Mouse (Mus musculus): ENCODE measurements around the gene Ralgps2.

Gene Ralgps2

GRCm38 (mm10) chr1:156955926-156956760 is 16.7 kb upstream of the Ralgps2 start:
- no peak for DNase-seq (ENCODE audit: extremely low read depth, insufficient read length, low spot score)

DNA sequence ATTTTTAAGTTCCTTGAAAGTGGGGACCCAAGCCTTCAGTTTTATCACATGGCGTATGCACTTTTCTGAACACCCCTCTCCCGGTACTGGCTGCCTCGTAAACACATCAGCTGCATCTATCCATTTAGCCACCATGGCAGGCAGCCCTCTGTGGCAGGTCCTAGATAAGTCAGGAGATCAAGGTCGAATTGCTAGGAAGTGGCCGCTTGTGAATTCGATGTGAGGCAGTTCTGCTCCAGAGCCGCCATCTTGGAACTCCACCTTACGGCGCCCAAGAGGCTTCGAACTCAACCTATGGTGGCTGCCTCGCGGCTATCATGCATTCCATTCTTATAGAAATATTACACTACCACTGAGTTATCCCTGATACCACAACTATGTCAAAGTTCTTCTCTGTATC is 14.8 kb upstream of the Ralgps2 start:
- DNase-seq (ENCODE audit: extremely low read depth, insufficient read length, low spot score), result no peak

DNA sequence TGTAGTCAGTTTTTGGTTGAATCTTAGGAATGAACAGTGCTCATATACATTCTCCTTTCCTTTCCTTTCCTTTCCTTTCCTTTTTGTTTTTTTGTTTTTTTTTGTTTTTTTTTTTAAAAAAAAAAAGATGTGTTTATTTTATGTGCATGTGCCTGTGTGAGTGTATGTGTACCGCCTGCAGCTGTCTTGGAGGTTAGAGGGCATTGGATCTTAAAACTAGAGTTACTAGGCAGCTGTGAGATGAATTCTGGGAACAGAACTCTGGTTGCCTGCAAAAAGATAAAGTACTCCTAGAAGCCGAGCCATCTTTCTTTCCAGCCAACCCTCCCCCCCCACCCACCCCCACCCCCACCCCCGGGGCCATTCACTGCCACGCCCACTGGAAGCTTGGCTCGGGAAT is 10.9 kb upstream of the Ralgps2 start:
- DNase-seq (ENCODE audit: extremely low read depth, insufficient read length, low spot score), result no peak

- DNase-seq (ENCODE audit: extremely low read depth, insufficient read length, low spot score), result no peak
These were observed 1.2 kb upstream of the Ralgps2 start for GRCm38 (mm10) chr1:156940584-156940983.

GRCm38 (mm10) chr1:156940142-156940522 is 706 bp upstream of the Ralgps2 start:
- DNase-seq (ENCODE audit: extremely low read depth, insufficient read length, low spot score), result no peak

- no peak for DNase-seq (ENCODE audit: extremely low read depth, insufficient read length, low spot score)
These were observed 652 bp downstream of the Ralgps2 start for GRCm38 (mm10) chr1:156938705-156939242.

- no peak for DNase-seq (ENCODE audit: extremely low read depth, insufficient read length, low spot score)
These were observed 2.0 kb downstream of the Ralgps2 start for GRCm38 (mm10) chr1:156937436-156937835.

GRCm38 (mm10) chr1:156933712-156934111 is 5.7 kb downstream of the Ralgps2 start:
- no peak for DNase-seq (ENCODE audit: extremely low read depth, insufficient read length, low spot score)

DNA sequence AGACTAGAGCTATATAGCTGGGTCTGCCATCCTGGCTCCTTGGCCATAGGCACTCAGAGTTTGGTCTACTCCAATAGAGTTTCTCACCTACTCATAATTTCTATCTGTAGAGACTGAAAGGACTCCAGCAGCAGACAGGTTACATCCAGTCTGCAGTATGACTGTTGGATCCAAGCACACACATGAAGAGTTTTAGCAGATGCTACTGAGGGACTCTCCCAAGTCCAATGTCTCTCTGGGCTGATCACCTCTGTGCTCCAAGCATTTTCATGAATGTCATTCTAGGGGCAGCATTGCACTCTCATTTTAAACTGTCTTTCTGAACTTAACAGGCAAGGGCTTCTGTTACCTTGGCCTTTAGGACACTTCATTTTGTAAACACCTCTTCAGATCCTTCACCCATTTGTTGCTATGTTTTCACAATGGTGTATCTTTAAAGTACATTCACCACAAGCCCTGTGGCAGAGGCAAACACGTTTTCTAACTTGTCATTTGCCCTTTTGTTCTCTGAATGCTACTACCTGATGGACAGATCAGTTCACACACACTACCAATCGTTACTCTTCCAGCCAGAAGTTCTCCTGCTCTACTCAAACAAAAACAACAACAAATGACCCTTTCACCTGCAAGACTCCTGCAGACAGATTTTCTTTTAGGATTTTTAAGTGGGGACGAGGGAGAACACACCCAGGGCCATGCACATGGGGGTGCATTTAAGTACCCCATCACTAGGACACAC is 7.2 kb downstream of the Ralgps2 start:
- DNase-seq (ENCODE audit: extremely low read depth, insufficient read length, low spot score), result no peak

DNA sequence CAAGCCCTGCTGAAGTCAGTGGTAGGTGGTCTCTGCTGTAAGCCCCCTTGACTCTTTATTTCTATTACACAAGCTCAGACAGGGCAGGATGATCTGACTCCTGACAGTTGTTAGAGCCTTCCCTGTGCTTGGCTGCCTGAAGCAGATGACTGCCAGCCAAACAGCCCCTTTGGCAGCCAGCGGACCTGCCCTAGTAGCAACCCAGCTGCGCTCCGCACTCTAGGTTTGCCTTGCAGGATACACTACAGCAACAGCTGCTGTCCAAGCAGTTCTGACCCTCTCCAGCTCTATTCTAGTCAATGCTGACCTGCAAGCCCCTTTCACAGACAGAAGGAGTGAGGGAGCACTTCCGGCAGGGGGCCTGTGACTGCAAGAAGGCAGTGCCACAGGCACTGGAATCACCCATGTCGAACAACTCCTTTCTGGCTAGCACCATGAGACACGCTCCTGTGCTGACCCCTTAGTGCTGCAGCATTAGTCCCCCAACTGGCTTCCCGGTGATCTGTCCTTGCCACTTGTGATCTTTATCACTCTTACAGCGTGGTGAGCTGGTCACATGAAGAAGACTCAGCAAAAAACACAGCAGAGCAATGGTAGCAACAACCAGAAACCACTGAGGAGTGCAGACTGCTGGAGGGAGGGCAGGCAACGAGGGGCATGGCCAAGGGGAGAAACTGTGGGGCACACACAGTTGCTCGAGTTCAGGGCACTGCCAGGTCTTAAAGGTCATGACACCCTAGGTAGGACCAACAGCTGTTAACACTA is 8.1 kb downstream of the Ralgps2 start:
- no peak for DNase-seq (ENCODE audit: extremely low read depth, insufficient read length, low spot score)

- no peak for DNase-seq (ENCODE audit: extremely low read depth, insufficient read length, low spot score)
These were observed 9.2 kb downstream of the Ralgps2 start for GRCm38 (mm10) chr1:156930263-156930662.

GRCm38 (mm10) chr1:156928255-156928654 is 11.2 kb downstream of the Ralgps2 start:
- DNase-seq (ENCODE audit: extremely low read depth, insufficient read length, low spot score), result no peak

DNA sequence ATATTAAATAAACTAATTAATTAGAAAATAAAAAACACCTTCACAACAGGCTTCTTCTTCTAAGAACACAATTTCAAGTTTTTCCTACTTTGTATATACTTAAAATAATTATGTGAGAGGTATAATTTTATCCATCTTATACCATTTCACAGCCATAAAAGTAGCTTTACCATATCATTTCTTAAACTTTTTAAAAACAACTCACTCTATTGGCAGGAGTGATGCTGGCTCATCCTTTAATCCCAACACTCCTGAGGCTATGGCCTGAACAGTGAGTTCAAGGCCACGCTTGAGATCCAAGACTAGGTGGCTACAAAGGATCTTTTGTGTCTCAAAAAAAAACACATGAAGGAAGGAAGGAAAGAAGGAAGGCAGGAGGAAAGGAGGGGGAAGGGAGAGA is 15.9 kb downstream of the Ralgps2 start:
- no peak for DNase-seq (ENCODE audit: extremely low read depth, insufficient read length, low spot score)

DNA sequence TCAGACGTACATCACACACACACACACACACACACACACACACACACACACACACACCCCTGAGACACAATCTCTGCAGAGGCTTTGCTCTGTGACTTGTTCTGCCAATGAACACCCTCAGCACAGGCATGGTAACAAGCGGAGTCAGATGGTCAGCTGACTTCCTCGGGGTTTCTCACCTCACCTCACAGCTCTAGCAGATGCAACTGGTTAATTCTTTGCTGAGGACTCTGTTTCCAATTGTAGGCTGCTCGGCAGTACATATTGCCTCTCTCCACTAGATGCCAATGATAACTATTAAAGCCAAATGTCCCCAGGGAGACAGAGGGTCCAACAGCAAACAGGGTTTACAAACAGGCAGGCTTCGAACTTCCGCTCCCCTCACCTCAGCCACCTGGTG is 16.5 kb downstream of the Ralgps2 start:
- no peak for DNase-seq (ENCODE audit: extremely low read depth, insufficient read length, low spot score)

DNA sequence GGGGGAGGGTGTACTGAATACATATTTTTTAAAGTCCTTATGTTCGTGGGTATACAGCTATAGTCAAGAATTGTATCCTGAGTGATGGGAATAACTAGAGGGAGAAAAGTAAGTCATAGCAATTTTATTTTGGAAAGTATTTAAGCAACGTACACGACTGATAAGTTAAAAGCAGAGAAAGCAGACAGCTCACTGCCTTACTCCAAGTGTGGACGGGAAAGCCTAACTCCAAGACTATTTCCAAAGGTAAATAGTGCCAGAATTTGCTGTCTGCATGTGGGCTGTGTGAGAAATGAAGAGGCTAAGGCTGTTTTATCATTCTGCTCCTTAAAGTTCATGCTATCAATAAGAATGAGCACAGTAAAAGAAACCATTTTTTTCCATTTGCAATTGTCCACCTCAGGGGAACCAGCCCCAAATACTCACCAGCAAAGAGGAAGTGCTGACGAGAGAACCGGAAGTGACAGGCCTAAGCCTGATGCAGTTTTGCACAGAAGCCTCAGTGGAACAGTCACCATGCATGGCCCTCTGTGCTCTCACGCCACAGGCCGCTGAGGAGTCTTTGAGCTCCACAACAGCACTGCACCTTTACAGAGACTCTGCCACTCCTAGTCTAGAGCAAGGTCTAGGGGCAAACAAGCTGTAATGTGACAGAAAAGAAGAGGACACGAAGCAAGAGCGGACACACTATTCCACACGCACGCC is 18.0 kb downstream of the Ralgps2 start:
- DNase-seq (ENCODE audit: extremely low read depth, insufficient read length, low spot score), result no peak

GRCm38 (mm10) chr1:156917460-156917859 is 22.0 kb downstream of the Ralgps2 start:
- DNase-seq (ENCODE audit: extremely low read depth, insufficient read length, low spot score), result no peak

DNA sequence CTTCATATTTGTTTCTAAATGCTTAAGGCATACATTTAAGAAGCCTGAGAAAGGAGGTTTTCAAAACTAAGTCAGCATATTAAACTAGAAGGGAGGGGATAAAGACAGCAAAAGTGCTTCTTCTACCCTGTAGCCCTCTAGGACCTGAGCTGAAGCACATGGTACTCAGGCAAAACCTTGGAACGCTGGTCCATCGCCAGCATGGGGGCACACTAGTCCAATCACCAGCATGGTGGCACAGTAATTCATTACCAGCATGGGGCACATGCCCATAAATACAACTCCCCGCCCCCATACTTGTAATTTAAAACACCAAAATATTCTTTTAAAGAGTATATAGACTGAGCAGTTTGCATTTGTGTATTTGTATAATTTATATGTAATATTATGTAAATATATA is 23.1 kb downstream of the Ralgps2 start:
- no peak for DNase-seq (ENCODE audit: extremely low read depth, insufficient read length, low spot score)

GRCm38 (mm10) chr1:156914942-156915341 is 24.5 kb downstream of the Ralgps2 start:
- DNase-seq (ENCODE audit: extremely low read depth, insufficient read length, low spot score), result no peak

GRCm38 (mm10) chr1:156913190-156913589 is 26.2 kb downstream of the Ralgps2 start:
- DNase-seq (ENCODE audit: extremely low read depth, insufficient read length, low spot score), result no peak

- no peak for DNase-seq (ENCODE audit: extremely low read depth, insufficient read length, low spot score)
These were observed 28.5 kb downstream of the Ralgps2 start for GRCm38 (mm10) chr1:156910948-156911347.

All from 3134 (cell line).